Mouse (Mus musculus) forebrain, embryonic 11.5 days (tissue): ENCODE data around the gene 2610021A01Rik. TPM values are rescaled to one million over a fixed set of nuclear protein-coding genes. Genes with fewer than 3 reads are reported as not detected.
"Not testable (repeated sequence)": the region's sequence is repeated elsewhere in the genome, so short reads cannot be mapped to it uniquely, and the experiment has no call there.

ENCODE experiments used
- ATAC-seq: fragments of 200-750 bp; cut with Nextera tagmentation; replicated peaks from 2 replicates; pipeline ENCODE4 v1.8.0; 2017; ENCODE audit warnings: moderate TSS enrichment; ENCODE audit not compliant: low FRiP score
- DNase-seq: peaks from one replicate; pipeline ENCODE4 v3.0.0-alpha.2; 2017; ENCODE audit warnings: low spot score
- H3K27ac ChIP-seq: fragments of 300-500 bp; sonication (generic); 2 replicates; pipeline ENCODE4 v1.5.1; 2014; ENCODE audit warnings: low read depth, low read length
- H3K27me3 ChIP-seq: fragments of 300-500 bp; sonication (generic); 2 replicates; pipeline ENCODE4 v1.6.1; 2014; ENCODE audit warnings: mild to moderate bottlenecking, low read length, mixed read lengths; ENCODE audit not compliant: control insufficient read depth, insufficient read depth
- H3K36me3 ChIP-seq: fragments of 300-500 bp; sonication (generic); 2 replicates; pipeline ENCODE4 v1.6.1; 2014; ENCODE audit warnings: mild to moderate bottlenecking, low read length, moderate library complexity, mixed read lengths; ENCODE audit not compliant: control insufficient read depth, insufficient read depth
- H3K4me1 ChIP-seq: fragments of 300-500 bp; sonication (generic); replicated peaks from 2 replicates; pipeline ENCODE4 v1.6.1; 2014; ENCODE audit warnings: low read length, mixed read lengths; ENCODE audit not compliant: control insufficient read depth, insufficient read depth
- H3K4me2 ChIP-seq: fragments of 300-500 bp; sonication (generic); 2 replicates; pipeline ENCODE4 v1.6.1; 2014; ENCODE audit warnings: low read depth, mild to moderate bottlenecking, low read length, moderate library complexity, mixed read lengths; ENCODE audit not compliant: severe bottlenecking
- H3K4me3 ChIP-seq: fragments of 300-500 bp; sonication (generic); 2 replicates; pipeline ENCODE4 v1.5.1; 2014; ENCODE audit warnings: low read depth, low read length
- H3K9ac ChIP-seq: fragments of 300-500 bp; sonication (generic); 2 replicates; pipeline ENCODE4 v1.6.1; 2014; ENCODE audit warnings: low read length
- H3K9me3 ChIP-seq: fragments of 300-500 bp; sonication (generic); 2 replicates; pipeline ENCODE4 v1.6.1; 2016; ENCODE audit warnings: low read length, mixed read lengths; ENCODE audit not compliant: control insufficient read depth
- WGBS: fragments of 180-500 bp; shearing (Covaris S2); extraction: QIAGEN DNeasy Blood & Tissue Kit; methylation state at CpG from one replicate; pipeline ENCODE4 v1.1.7; 2014; 5-methylcytosine and 5-hydroxymethylcytosine counted together
- polyA plus RNA-seq: library from polyadenylated mRNA; unstranded; fragments of >200 nt; fragmentation: Nextera tagmentation; extraction: Ambion mirVana; gene quantifications from 2 replicates; pipeline ENCODE4 v1.2.1, GENCODE M21; 2014

Gene 2610021A01Rik
- polyA plus RNA-seq: 19.0 and 19.2 TPM in 2 replicates

GRCm38 (mm10) chr7:41599034-41599813, at the start of gene 2610021A01Rik:
Gene 2610021A01Rik, plus strand, starts transcription at chr7:41599230.
- Histone ChIP-seq H3K9me3 (no peaks in the 10 kb centered on the region), H3K36me3 (no peaks in the 10 kb centered on the region), H3K4me1 (no peaks in the 10 kb centered on the region), H3K27ac (no peak within 1 kb of the TSS), H3K4me3 (peak within 1 kb of the TSS; percentile 57), H3K4me2 (peak within 1 kb of the TSS; percentile 70), H3K9ac (peak within 1 kb of the TSS; percentile 60), H3K27me3 (no peaks in the 10 kb centered on the region)
- WGBS: under 1% methylated on average over 41 of the region's 41 CpGs
- DNase-seq (peak; percentile 91), ATAC-seq (peak; percentile 98)

GRCm38 (mm10) chr7:41560681-41561080, 38.3 kb upstream of the 2610021A01Rik start:
- Histone ChIP-seq H3K36me3 (no peaks in the 10 kb centered on the region), H3K27ac (no peak overlapping the region), H3K4me1 (no peaks in the 10 kb centered on the region), H3K4me3 (no peak overlapping the region), H3K27me3 (no peaks in the 10 kb centered on the region), H3K9ac (no peak overlapping the region), H3K9me3 (no peaks in the 10 kb centered on the region; the same call in 1 of the 2 replicates), H3K4me2 (no peak overlapping the region)
- ATAC-seq: no peak
- 69% methylated on average over 8 of the region's 8 CpGs for WGBS
- DNase-seq: no peak

- not testable (repeated sequence) for H3K4me2 ChIP-seq, H3K4me1 ChIP-seq, H3K9me3 ChIP-seq, H3K9ac ChIP-seq, ATAC-seq, DNase-seq, H3K27me3 ChIP-seq, H3K4me3 ChIP-seq, H3K27ac ChIP-seq, H3K36me3 ChIP-seq
- 90% methylated on average over 5 of the region's 6 CpGs for WGBS
Measured at GRCm38 (mm10) chr7:41573562-41573961, 25.5 kb upstream of the 2610021A01Rik start, which contains the start of gene Gm6871. Gene Gm6871, minus strand, starts transcription at chr7:41573662.

- ATAC-seq (no peak), DNase-seq (no peak)
- H3K9me3 ChIP-seq: peaks cover 4% of the 10 kb centered on the region; the same call in 1 of the 2 replicates
- H3K9ac ChIP-seq: no peak overlapping the region
- no peaks in the 10 kb centered on the region for H3K36me3 ChIP-seq
- no peaks in the 10 kb centered on the region for H3K4me1 ChIP-seq
- WGBS: 82% methylated on average over 2 of the region's 2 CpGs
- no peak overlapping the region for H3K27ac ChIP-seq
- no peak overlapping the region for H3K4me3 ChIP-seq
- no peak overlapping the region for H3K4me2 ChIP-seq
- H3K27me3 ChIP-seq: no peaks in the 10 kb centered on the region
Measured at GRCm38 (mm10) chr7:41577956-41578355, 21.1 kb upstream of the 2610021A01Rik start.

GRCm38 (mm10) chr7:41582028-41582427, 17.0 kb upstream of the 2610021A01Rik start:
- Histone ChIP-seq H3K9me3 (peaks cover 2% of the 10 kb centered on the region; the same call in 1 of the 2 replicates), H3K27me3 (no peaks in the 10 kb centered on the region), H3K36me3 (no peaks in the 10 kb centered on the region), H3K9ac (no peak overlapping the region), H3K4me2 (no peak overlapping the region), H3K4me3 (no peak overlapping the region), H3K4me1 (no peaks in the 10 kb centered on the region), H3K27ac (no peak overlapping the region)
- ATAC-seq (no peak), DNase-seq (no peak)

- not testable (repeated sequence) for DNase-seq, ATAC-seq, H3K4me2 ChIP-seq, H3K27me3 ChIP-seq, H3K4me1 ChIP-seq, H3K4me3 ChIP-seq, H3K27ac ChIP-seq, H3K9ac ChIP-seq, H3K36me3 ChIP-seq, H3K9me3 ChIP-seq
Measured at GRCm38 (mm10) chr7:41587831-41588230, 11.2 kb upstream of the 2610021A01Rik start.

GRCm38 (mm10) chr7:41598615-41599014, 415 bp upstream of the 2610021A01Rik start:
- no peaks in the 10 kb centered on the region for H3K4me1 ChIP-seq
- ATAC-seq (no peak), DNase-seq (no peak)
- H3K4me2 ChIP-seq: peak overlapping the region; percentile 70
- no peaks in the 10 kb centered on the region for H3K36me3 ChIP-seq
- H3K9ac ChIP-seq: peak overlapping the region; percentile 60; the same call in 1 of the 2 replicates
- H3K27ac ChIP-seq: no peak overlapping the region
- no peaks in the 10 kb centered on the region for H3K9me3 ChIP-seq
- 47% methylated on average over 5 of the region's 5 CpGs for WGBS
- H3K4me3 ChIP-seq: peak overlapping the region; percentile 57
- no peaks in the 10 kb centered on the region for H3K27me3 ChIP-seq

GRCm38 (mm10) chr7:41599932-41600548, 1.0 kb downstream of the 2610021A01Rik start:
- H3K27me3 ChIP-seq: no peaks in the 10 kb centered on the region
- ATAC-seq: no peak
- no peak overlapping the region for H3K27ac ChIP-seq
- no peaks in the 10 kb centered on the region for H3K4me1 ChIP-seq
- H3K9ac ChIP-seq: peak overlapping the region; percentile 60
- H3K4me3 ChIP-seq: peak overlapping the region; percentile 57
- no peak for DNase-seq
- peak overlapping the region; percentile 70 for H3K4me2 ChIP-seq
- no peaks in the 10 kb centered on the region for H3K9me3 ChIP-seq
- no peaks in the 10 kb centered on the region for H3K36me3 ChIP-seq
- 16% methylated on average over 3 of the region's 3 CpGs for WGBS
